In the genomic region with DNA sequence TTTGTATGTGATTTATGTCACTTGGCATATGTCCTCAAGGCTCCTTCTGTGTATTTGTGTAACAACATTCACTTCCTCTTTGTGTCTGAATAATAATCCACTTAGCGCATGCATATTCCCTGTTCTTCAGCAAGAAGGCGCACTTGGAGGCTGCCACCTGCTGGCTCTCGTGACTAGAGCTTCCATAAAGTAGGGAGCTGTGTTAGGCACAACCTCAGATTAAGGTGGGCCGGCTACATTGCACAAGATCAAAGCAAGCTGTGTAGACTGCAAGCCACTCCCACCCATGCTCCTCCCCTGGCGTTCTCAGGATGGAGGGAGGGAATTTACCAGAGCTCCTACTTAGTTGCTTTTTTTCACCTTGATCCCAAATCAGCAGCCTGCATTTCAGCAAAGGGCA, we compare ENCODE assay signal across 9 mouse cellular contexts. TPM values are rescaled to one million over a fixed set of nuclear protein-coding genes. Genes with fewer than 3 reads are reported as not detected.
DNase-seq lines count a peak whose midpoint lies in the region; ATAC-seq lines count a peak whose summit lies in the region.
"Had no signal": no experiment of that assay in that cellular context is flagged by ENCODE, and none has a peak within 500 bp of the region (broad histone marks: within the 10 kb centered on the region; RNA-seq: fewer than 3 reads in every experiment).

No protein-coding gene starts in this region.

- H3K27ac ChIP-seq in heart, embryonic 15.5 days: no peak overlapping the region
- H3K27ac ChIP-seq in lung, embryonic 15.5 days: peak overlapping the region; percentile 58; the same call in 1 of the 2 replicates
- H3K27ac ChIP-seq: embryonic facial prominence, embryonic 13.5 days had no signal

- H3K36me3 ChIP-seq in heart, embryonic 15.5 days: no peaks in the 10 kb centered on the region
- no peaks in the 10 kb centered on the region for H3K36me3 ChIP-seq in lung, embryonic 15.5 days
- H3K36me3 ChIP-seq: embryonic facial prominence, embryonic 13.5 days had no signal

- H3K9me3 ChIP-seq in heart, embryonic 15.5 days (replicated peaks): no peaks in the 10 kb centered on the region
- no peaks in the 10 kb centered on the region for H3K9me3 ChIP-seq in lung, embryonic 15.5 days
- H3K9me3 ChIP-seq: embryonic facial prominence, embryonic 13.5 days had no signal

- H3K27me3 ChIP-seq in heart, embryonic 15.5 days: no peaks in the 10 kb centered on the region
- no peaks in the 10 kb centered on the region for H3K27me3 ChIP-seq in lung, embryonic 15.5 days

- H3K4me2 ChIP-seq in heart, embryonic 15.5 days: peak overlapping the region; percentile 43; the same call in 1 of the 2 replicates
- no peak overlapping the region for H3K4me2 ChIP-seq in lung, embryonic 15.5 days

- WGBS in heart, embryonic 15.5 days: 12% methylated on average over 5 of the region's 5 CpGs
- WGBS in lung, embryonic 15.5 days: 8% methylated on average over 5 of the region's 5 CpGs

- 0 out of 2 replicates have a peak, but pooled peaks have one; percentile 35 for ATAC-seq in heart, embryonic 15.5 days (replicated peaks; ENCODE audit: insufficient number of reproducible peaks, insufficient read depth, low FRiP score, low read depth)
- ATAC-seq in lung, embryonic 15.5 days (ENCODE audit: borderline replicate concordance, extremely low read depth, low FRiP score, low TSS enrichment): peak; percentile 74; the same call in 1 of the 2 replicates
- ATAC-seq in erythroblast, adult 5-6 weeks (replicated peaks; ENCODE audit: low FRiP score, poor library complexity, severe bottlenecking): no peak

- DNase-seq in spleen, adult 18-20 months: peak; percentile 20 to 40
- DNase-seq in spleen, postnatal 14 days (ENCODE audit: low spot score in 2 of 2): no peak
- peak; percentile 29 for DNase-seq in adrenal gland, adult 8-10 months
- DNase-seq in kidney, postnatal 14 days: peak; percentile 71
- peak; percentile 39 for DNase-seq in retina, embryonic 14.5 days (ENCODE audit: low spot score)

- no peak overlapping the region for H3K4me3 ChIP-seq in heart, embryonic 15.5 days
- H3K4me3 ChIP-seq in lung, embryonic 15.5 days: no peak overlapping the region
- H3K4me3 ChIP-seq: embryonic facial prominence, embryonic 13.5 days had no signal

- H3K4me1 ChIP-seq in heart, embryonic 15.5 days (replicated peaks): peaks cover 7% of the 10 kb centered on the region; the same call in 1 of the 2 replicates
- peaks cover 19% of the 10 kb centered on the region for H3K4me1 ChIP-seq in lung, embryonic 15.5 days

- no peak overlapping the region for H3K9ac ChIP-seq in heart, embryonic 15.5 days
- no peak overlapping the region for H3K9ac ChIP-seq in lung, embryonic 15.5 days
- H3K9ac ChIP-seq: embryonic facial prominence, embryonic 13.5 days had no signal

RNA-seq across cellular contexts. Expression of a gene that starts 21.6 kb away (rescaled TPM):
- total RNA-seq in adrenal gland, adult 8-10 months (2022): 10 to 100 TPM; 69.8 to 78.8 (median 70.4) TPM
- polyA plus RNA-seq in heart, embryonic 15.5 days (2015; fragmentation: Nextera tagmentation; extraction: Ambion mirVana): 138 and 144 TPM in 2 replicates
- 142 and 146 TPM in 2 replicates for polyA plus RNA-seq in lung, embryonic 15.5 days (2015; fragmentation: Nextera tagmentation; extraction: Ambion mirVana)
- 15.9 and 23.6 TPM in 2 replicates for total RNA-seq in erythroblast, adult 5-6 weeks (2015; ENCODE audit: low replicate concordance)
- 41.8 and 49.3 TPM in 2 replicates for total RNA-seq in erythroblast, adult 5-6 weeks (2017; ENCODE audit: low replicate concordance)

RNA-seq across cellular contexts. Expression of a gene that starts 23.5 kb away (rescaled TPM):
- total RNA-seq in adrenal gland, adult 8-10 months (2022): 10 to 100 TPM in 1 of 4 experiments, 1 to 10 TPM in 3; 4.7 to 17.0 (median 7.3) TPM
- 4.2 and 4.9 TPM in 2 replicates for polyA plus RNA-seq in heart, embryonic 15.5 days (2015; fragmentation: Nextera tagmentation; extraction: Ambion mirVana)
- 7.0 and 7.4 TPM in 2 replicates for polyA plus RNA-seq in lung, embryonic 15.5 days (2015; fragmentation: Nextera tagmentation; extraction: Ambion mirVana)
- 0.63 and 0.96 TPM in 2 replicates for total RNA-seq in erythroblast, adult 5-6 weeks (2015; ENCODE audit: low replicate concordance)
- total RNA-seq in erythroblast, adult 5-6 weeks (2017; ENCODE audit: low replicate concordance): 0.98 and 4.8 TPM in 2 replicates

RNA-seq across cellular contexts. Expression of a gene that starts 43.8 kb away (rescaled TPM):
- total RNA-seq in adrenal gland, adult 8-10 months (2022): 10 to 100 TPM in 2 of 4 experiments, 1 to 10 TPM in 2; 9.1 to 14.0 (median 11.6) TPM
- polyA plus RNA-seq in heart, embryonic 15.5 days (2015; fragmentation: Nextera tagmentation; extraction: Ambion mirVana): 4.3 and 6.7 TPM in 2 replicates
- polyA plus RNA-seq in lung, embryonic 15.5 days (2015; fragmentation: Nextera tagmentation; extraction: Ambion mirVana): 6.6 and 7.6 TPM in 2 replicates
- total RNA-seq in erythroblast, adult 5-6 weeks (2015; ENCODE audit: low replicate concordance): 1.5 and 16.9 TPM in 2 replicates
- 1.6 and 2.6 TPM in 2 replicates for total RNA-seq in erythroblast, adult 5-6 weeks (2017; ENCODE audit: low replicate concordance)

Comparison
In these comparisons a context has a peak if more than half of its experiments do, and no peak if none do; other contexts are left out.
1. DNase-seq: peak in spleen, adult 18-20 months (2 of 2), adrenal gland, adult 8-10 months (single experiment), kidney, postnatal 14 days (single experiment) and retina, embryonic 14.5 days (single experiment); none in spleen, postnatal 14 days (0 of 2).